Mouse (Mus musculus): ENCODE results near the gene Ech1.
A peak's percentile ranks its signal among the peaks of the same experiment; 100 is the strongest.

Gene Ech1

GRCm38 (mm10) chr7:28824941-28825685 lies at the start of gene Ech1:
TSS of gene Ech1 (plus strand) at chr7:28825217.
- peak; percentile 92 for DNase-seq (ENCODE audit: low read depth, low spot score)

- DNase-seq (ENCODE audit: low read depth, low spot score): no peak
Measured at GRCm38 (mm10) chr7:28778825-28779224, 46.2 kb upstream of the Ech1 start.

- DNase-seq (ENCODE audit: low read depth, low spot score): peak; percentile 86
Measured at GRCm38 (mm10) chr7:28780067-28780658, 44.9 kb upstream of the Ech1 start.

GRCm38 (mm10) chr7:28780857-28781256 lies 44.2 kb upstream of the Ech1 start:
- DNase-seq (ENCODE audit: low read depth, low spot score): no peak

GRCm38 (mm10) chr7:28781261-28781663 lies 43.8 kb upstream of the Ech1 start:
- DNase-seq (ENCODE audit: low read depth, low spot score): no peak

GRCm38 (mm10) chr7:28785161-28785560 lies 39.9 kb upstream of the Ech1 start:
- DNase-seq (ENCODE audit: low read depth, low spot score): no peak

- no peak for DNase-seq (ENCODE audit: low read depth, low spot score)
Measured at GRCm38 (mm10) chr7:28787884-28788283, 37.1 kb upstream of the Ech1 start.

- DNase-seq (ENCODE audit: low read depth, low spot score): no peak
Measured at GRCm38 (mm10) chr7:28788307-28789195, 36.5 kb upstream of the Ech1 start, which contains the start of gene Rinl. TSS of gene Rinl (plus strand) at chr7:28788969.

GRCm38 (mm10) chr7:28789235-28789634 lies 35.8 kb upstream of the Ech1 start:
- no peak for DNase-seq (ENCODE audit: low read depth, low spot score)

- DNase-seq (ENCODE audit: low read depth, low spot score): no peak
Measured at GRCm38 (mm10) chr7:28790066-28790806, 34.8 kb upstream of the Ech1 start.

- DNase-seq (ENCODE audit: low read depth, low spot score): peak; percentile 35
Measured at GRCm38 (mm10) chr7:28791706-28792105, 33.3 kb upstream of the Ech1 start.

- DNase-seq (ENCODE audit: low read depth, low spot score): no peak
Measured at GRCm38 (mm10) chr7:28792391-28793185, 32.4 kb upstream of the Ech1 start.

- DNase-seq (ENCODE audit: low read depth, low spot score): no peak
Measured at GRCm38 (mm10) chr7:28793834-28794233, 31.2 kb upstream of the Ech1 start.

GRCm38 (mm10) chr7:28794496-28794895 lies 30.5 kb upstream of the Ech1 start:
- no peak for DNase-seq (ENCODE audit: low read depth, low spot score)

- DNase-seq (ENCODE audit: low read depth, low spot score): no peak
Measured at GRCm38 (mm10) chr7:28795832-28796231, 29.2 kb upstream of the Ech1 start.

GRCm38 (mm10) chr7:28796562-28796975 lies 28.4 kb upstream of the Ech1 start:
- peak; percentile 76 for DNase-seq (ENCODE audit: low read depth, low spot score)

GRCm38 (mm10) chr7:28799994-28800393 lies 25.0 kb upstream of the Ech1 start:
- no peak for DNase-seq (ENCODE audit: low read depth, low spot score)

- no peak for DNase-seq (ENCODE audit: low read depth, low spot score)
Measured at GRCm38 (mm10) chr7:28801451-28801850, 23.6 kb upstream of the Ech1 start.

GRCm38 (mm10) chr7:28801901-28802670 lies 22.9 kb upstream of the Ech1 start:
- peak; percentile 65 for DNase-seq (ENCODE audit: low read depth, low spot score)

Data from forelimb bud, embryonic 11.5 days (tissue).